Mouse (Mus musculus) T-helper 1 cell (primary cell): Measurements from ENCODE around the gene Srgap2.
"Not testable (repeated sequence)": the region's sequence is repeated elsewhere in the genome, so short reads cannot be mapped to it uniquely, and the experiment has no call there.

ENCODE experiments used
- in situ Hi-C: fragments of 300-600 bp; cut with MboI, MseI; formaldehyde crosslinking; loops from one replicate; pipeline ENCODE4 v1.15.1; 2025; ENCODE audit warnings: high pct_unique_total_duplicates

Srgap2 gene

GRCm38 (mm10) chr1:131290648-131291047 lies 236.5 kb downstream of the Srgap2 start:
- in situ Hi-C loops: loop anchor here (5.0 kb wide), 1 partner anchor 267 kb away; no protein-coding TSS in a partner anchor

- in situ Hi-C loops: no loop called here
Observed at GRCm38 (mm10) chr1:131288938-131289337, 238.2 kb downstream of the Srgap2 start.

- in situ Hi-C loops: no loop called here
Observed at GRCm38 (mm10) chr1:131287267-131287666, 239.9 kb downstream of the Srgap2 start.

GRCm38 (mm10) chr1:131286803-131287202 lies 240.3 kb downstream of the Srgap2 start:
- in situ Hi-C loops: no loop called here

- in situ Hi-C loops: no loop called here
Observed at GRCm38 (mm10) chr1:131284616-131285015, 242.5 kb downstream of the Srgap2 start.

GRCm38 (mm10) chr1:131284167-131284566 lies 243.0 kb downstream of the Srgap2 start:
- in situ Hi-C loops: no loop called here

- in situ Hi-C loops: no loop called here
Observed at GRCm38 (mm10) chr1:131281731-131282130, 245.4 kb downstream of the Srgap2 start.

- in situ Hi-C loops: no loop called here
Observed at GRCm38 (mm10) chr1:131280280-131280679, 246.9 kb downstream of the Srgap2 start.

- in situ Hi-C loops: no loop called here
Observed at GRCm38 (mm10) chr1:131279456-131279776, 247.7 kb downstream of the Srgap2 start, which contains the start of gene Ikbke. Gene Ikbke (minus strand): TSS chr1:131279606.

- in situ Hi-C loops: no loop called here
Observed at GRCm38 (mm10) chr1:131278606-131279455, 248.3 kb downstream of the Srgap2 start.

GRCm38 (mm10) chr1:131276831-131277230 lies 250.3 kb downstream of the Srgap2 start:
- in situ Hi-C loops: no loop called here

GRCm38 (mm10) chr1:131275577-131275976 lies 251.6 kb downstream of the Srgap2 start:
- in situ Hi-C loops: no loop called here

GRCm38 (mm10) chr1:131274725-131275539 lies 252.2 kb downstream of the Srgap2 start:
- in situ Hi-C loops: no loop called here

GRCm38 (mm10) chr1:131269797-131270578 lies 257.2 kb downstream of the Srgap2 start:
- in situ Hi-C loops: no loop called here

GRCm38 (mm10) chr1:131268776-131269175 lies 258.4 kb downstream of the Srgap2 start:
- in situ Hi-C loops: no loop called here

- in situ Hi-C loops: loop anchor here (5.0 kb wide), 1 partner anchor 82 kb away; no protein-coding TSS in a partner anchor
Observed at GRCm38 (mm10) chr1:131263905-131264304, 263.2 kb downstream of the Srgap2 start.

GRCm38 (mm10) chr1:131260309-131260656 lies 266.9 kb downstream of the Srgap2 start:
- in situ Hi-C loops: loop anchor here (5.0 kb wide), 1 partner anchor 78 kb away; no protein-coding TSS in a partner anchor

- in situ Hi-C loops: loop anchor here (5.0 kb wide), 2 partner anchors 42 to 77 kb away; no protein-coding TSS in a partner anchor
Observed at GRCm38 (mm10) chr1:131259632-131260308, 267.4 kb downstream of the Srgap2 start.

- in situ Hi-C loops: loop anchor here (5.0 kb wide), 1 partner anchor 40 kb away; no protein-coding TSS in a partner anchor
Observed at GRCm38 (mm10) chr1:131257288-131257687, 269.9 kb downstream of the Srgap2 start.

GRCm38 (mm10) chr1:131252516-131253250 lies 274.5 kb downstream of the Srgap2 start:
- in situ Hi-C loops: not testable (repeated sequence)
